Mouse (Mus musculus) embryonic facial prominence, embryonic 15.5 days (tissue): ENCODE data around the gene D2hgdh. TPM values are rescaled to one million over a fixed set of nuclear protein-coding genes. Genes with fewer than 3 reads are reported as not detected.
A peak's percentile ranks its signal among the peaks of the same experiment; 100 is the strongest.

Experiments used
- ATAC-seq: fragments of 200-750 bp; cut with Nextera tagmentation; 2 replicates; pipeline ENCODE4 v1.8.0; 2017; ENCODE audit warnings: low read depth, moderate TSS enrichment; ENCODE audit not compliant: insufficient number of reproducible peaks, low FRiP score, low TSS enrichment
- H3K27ac ChIP-seq: fragments of 300-500 bp; sonication (generic); replicated peaks from 2 replicates; pipeline ENCODE4 v1.5.1; 2015; ENCODE audit warnings: mild to moderate bottlenecking, inconsistent platforms
- H3K27me3 ChIP-seq: fragments of 300-500 bp; sonication (generic); 2 replicates; pipeline ENCODE4 v1.6.1; 2015; ENCODE audit warnings: inconsistent platforms
- H3K36me3 ChIP-seq: fragments of 300-500 bp; sonication (generic); 2 replicates; pipeline ENCODE4 v1.6.1; 2015; ENCODE audit warnings: mild to moderate bottlenecking, inconsistent platforms
- H3K4me1 ChIP-seq: fragments of 300-500 bp; sonication (generic); 2 replicates; pipeline ENCODE4 v1.6.1; 2015; ENCODE audit warnings: inconsistent platforms
- H3K4me2 ChIP-seq: fragments of 300-500 bp; sonication (generic); replicated peaks from 2 replicates; pipeline ENCODE4 v1.6.1; 2015; ENCODE audit warnings: mild to moderate bottlenecking, inconsistent platforms
- H3K4me3 ChIP-seq: fragments of 300-500 bp; sonication (generic); replicated peaks from 2 replicates; pipeline ENCODE4 v1.5.1; 2015; ENCODE audit warnings: mild to moderate bottlenecking, inconsistent platforms
- H3K9ac ChIP-seq: fragments of 300-500 bp; sonication (generic); 2 replicates; pipeline ENCODE4 v1.6.1; 2015; ENCODE audit warnings: inconsistent platforms
- H3K9me3 ChIP-seq: fragments of 300-500 bp; sonication (generic); replicated peaks from 2 replicates; pipeline ENCODE4 v1.6.1; 2016; ENCODE audit warnings: inconsistent platforms
- WGBS: fragments of 180-500 bp; shearing (Covaris S2); methylation state at CpG from one replicate; pipeline ENCODE4 v1.1.7; 2015; 5-methylcytosine and 5-hydroxymethylcytosine counted together
- polyA plus RNA-seq: library from polyadenylated mRNA; unstranded; fragments of >200 nt; fragmentation: Nextera tagmentation; extraction: Ambion mirVana; gene quantifications from 2 replicates; pipeline ENCODE4 v1.2.1, GENCODE M21; 2015

Gene D2hgdh
- polyA plus RNA-seq, 1 experiment from 2014 or later: 18.8 TPM

- no peak for ATAC-seq
- no peak overlapping the region for H3K4me3 ChIP-seq
- 53% methylated on average over 5 of the region's 5 CpGs for WGBS
- 0 out of 2 replicates have a peak overlapping the region, but pooled peaks have one; percentile 93 for H3K4me2 ChIP-seq
- H3K9ac ChIP-seq: no peak overlapping the region
- H3K4me1 ChIP-seq: peaks cover 41% of the 10 kb centered on the region
- H3K27me3 ChIP-seq: no peaks in the 10 kb centered on the region
- H3K9me3 ChIP-seq: no peaks in the 10 kb centered on the region
- peaks cover 40% of the 10 kb centered on the region for H3K36me3 ChIP-seq
- H3K27ac ChIP-seq: no peak overlapping the region
Measured at GRCm38 (mm10) chr1:93805221-93805951, 19.3 kb upstream of the D2hgdh start.

GRCm38 (mm10) chr1:93808871-93809270, 15.8 kb upstream of the D2hgdh start:
- H3K36me3 ChIP-seq: peaks cover 70% of the 10 kb centered on the region
- no peaks in the 10 kb centered on the region for H3K27me3 ChIP-seq
- H3K9ac ChIP-seq: no peak overlapping the region
- no peak overlapping the region for H3K27ac ChIP-seq
- no peak for ATAC-seq
- 95% methylated on average over 4 of the region's 4 CpGs for WGBS
- H3K4me2 ChIP-seq: no peak overlapping the region
- H3K4me3 ChIP-seq: no peak overlapping the region
- H3K9me3 ChIP-seq: no peaks in the 10 kb centered on the region
- peaks cover 18% of the 10 kb centered on the region for H3K4me1 ChIP-seq

GRCm38 (mm10) chr1:93810011-93810410, 14.7 kb upstream of the D2hgdh start:
- no peak for ATAC-seq
- peaks cover 81% of the 10 kb centered on the region for H3K36me3 ChIP-seq

DNA sequence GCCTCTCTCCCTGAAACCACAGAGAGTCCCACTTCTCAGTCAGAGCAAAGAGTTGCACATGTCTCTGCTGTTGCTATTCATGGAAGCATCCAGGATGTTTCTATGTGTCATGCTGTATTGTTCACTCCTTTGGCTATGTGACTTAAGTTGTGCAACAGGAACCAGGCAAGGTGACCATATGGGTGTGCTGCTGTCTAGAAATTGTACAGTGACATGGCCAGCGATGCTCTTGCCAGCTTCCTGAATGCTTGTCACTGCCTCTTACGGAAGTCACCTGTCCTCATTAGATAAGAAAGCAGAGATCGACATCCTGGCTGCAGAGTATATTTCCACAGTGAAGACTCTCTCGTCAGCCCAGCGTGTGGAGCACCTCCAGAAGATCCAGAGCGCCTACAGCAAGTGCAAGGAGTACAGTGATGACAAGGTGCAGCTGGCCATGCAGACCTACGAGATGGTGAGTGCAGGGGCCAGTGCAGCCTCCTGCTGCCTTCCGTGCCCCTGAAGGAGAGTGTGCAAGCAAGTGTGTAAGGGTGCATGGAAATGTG, 13.1 kb upstream of the D2hgdh start:
- no peak overlapping the region for H3K9ac ChIP-seq
- 91% methylated on average over 8 of the region's 8 CpGs for WGBS
- H3K4me3 ChIP-seq: no peak overlapping the region
- peaks cover 87% of the 10 kb centered on the region for H3K36me3 ChIP-seq
- no peak overlapping the region for H3K27ac ChIP-seq
- H3K9me3 ChIP-seq: no peaks in the 10 kb centered on the region
- no peak overlapping the region for H3K4me2 ChIP-seq
- no peaks in the 10 kb centered on the region for H3K27me3 ChIP-seq
- H3K4me1 ChIP-seq: no peaks in the 10 kb centered on the region
- ATAC-seq: no peak

More at GRCm38 (mm10) chr1:93810011-93810410, 14.7 kb upstream of the D2hgdh start:
- no peaks in the 10 kb centered on the region for H3K27me3 ChIP-seq
- H3K9ac ChIP-seq: no peak overlapping the region
- WGBS: 95% methylated on average over 3 of the region's 3 CpGs
- no peaks in the 10 kb centered on the region for H3K9me3 ChIP-seq
- no peak overlapping the region for H3K4me3 ChIP-seq
- H3K4me2 ChIP-seq: no peak overlapping the region
- no peak overlapping the region for H3K27ac ChIP-seq
- peaks cover 10% of the 10 kb centered on the region for H3K4me1 ChIP-seq

- Histone ChIP-seq H3K27ac (no peak overlapping the region), H3K36me3 (peaks cover 86% of the 10 kb centered on the region), H3K4me3 (no peak overlapping the region), H3K4me2 (no peak overlapping the region), H3K27me3 (no peaks in the 10 kb centered on the region), H3K9ac (no peak overlapping the region), H3K4me1 (no peaks in the 10 kb centered on the region), H3K9me3 (no peaks in the 10 kb centered on the region)
- 93% methylated on average over 8 of the region's 8 CpGs for WGBS
- no peak for ATAC-seq
Measured at GRCm38 (mm10) chr1:93817823-93818532, 6.7 kb upstream of the D2hgdh start.

DNA sequence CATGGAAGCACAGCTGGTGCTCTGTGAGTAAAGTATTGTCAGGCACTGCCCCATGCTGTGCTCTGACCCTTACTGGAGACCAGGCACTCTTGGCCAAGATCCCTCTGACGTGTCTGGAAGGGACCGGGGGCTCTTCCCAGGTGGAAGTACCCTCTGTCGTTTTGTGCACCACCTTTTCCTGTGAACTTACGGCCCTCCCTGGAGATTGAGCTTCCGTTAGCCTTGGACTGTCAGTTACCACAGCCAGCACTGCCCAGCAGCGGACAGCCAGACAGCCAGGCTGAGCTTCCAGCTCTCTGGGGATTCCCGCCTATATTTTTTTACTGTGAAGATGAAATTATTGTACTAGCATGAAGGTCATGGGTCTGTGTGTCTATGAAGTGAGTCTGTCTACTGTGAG, 6.0 kb upstream of the D2hgdh start:
- 89% methylated on average over 7 of the region's 7 CpGs for WGBS
- Histone ChIP-seq H3K4me3 (no peak overlapping the region), H3K4me2 (no peak overlapping the region), H3K4me1 (no peaks in the 10 kb centered on the region), H3K9me3 (no peaks in the 10 kb centered on the region), H3K9ac (no peak overlapping the region), H3K27ac (no peak overlapping the region), H3K27me3 (no peaks in the 10 kb centered on the region), H3K36me3 (peaks cover 78% of the 10 kb centered on the region)
- no peak for ATAC-seq

GRCm38 (mm10) chr1:93823796-93824495, 763 bp upstream of the D2hgdh start:
- Histone ChIP-seq H3K4me3 (peak overlapping the region; percentile 60; the same call in 1 of the 2 replicates), H3K4me1 (peaks cover 13% of the 10 kb centered on the region), H3K27ac (peak overlapping the region; percentile 98), H3K36me3 (peaks cover 26% of the 10 kb centered on the region), H3K27me3 (no peaks in the 10 kb centered on the region), H3K4me2 (peak overlapping the region; percentile 81), H3K9me3 (no peaks in the 10 kb centered on the region), H3K9ac (no peak overlapping the region)
- no peak for ATAC-seq
- WGBS: 72% methylated on average over 3 of the region's 3 CpGs

DNA sequence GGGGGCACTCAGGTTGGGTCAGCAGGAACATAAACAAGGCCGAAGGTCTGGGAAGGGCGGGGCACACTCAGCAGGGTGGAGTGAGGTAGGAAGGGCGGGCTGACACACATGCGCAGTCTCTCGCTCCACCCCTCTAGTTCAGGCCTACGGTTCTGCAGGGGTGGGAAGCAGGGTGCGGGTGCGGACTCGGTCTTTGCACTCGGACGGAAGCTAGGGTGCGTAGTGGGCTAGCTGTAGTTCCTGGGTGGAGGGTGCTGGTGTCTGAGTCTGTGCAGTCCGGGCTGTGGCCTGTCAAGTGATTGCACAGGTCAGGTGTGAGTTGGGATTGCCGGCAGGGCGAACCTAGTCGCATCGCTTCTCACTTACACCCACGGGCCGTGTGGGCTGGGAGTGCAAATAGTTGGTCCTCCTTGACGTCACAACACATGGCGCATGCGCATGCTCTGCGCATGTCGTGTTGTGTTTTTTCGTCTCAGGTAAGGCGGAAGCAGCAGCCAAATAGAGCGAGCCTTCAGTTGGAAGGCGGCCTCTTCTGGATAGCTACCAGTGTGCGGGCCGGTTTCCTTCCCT, 481 bp downstream of the D2hgdh start:
- Histone ChIP-seq H3K4me2 (peak overlapping the region; percentile 81), H3K9me3 (no peaks in the 10 kb centered on the region), H3K27ac (peak overlapping the region; percentile 98), H3K9ac (peak overlapping the region; percentile 51), H3K4me3 (peak overlapping the region; percentile 60), H3K36me3 (peaks cover 17% of the 10 kb centered on the region; the same call in 1 of the 2 replicates), H3K27me3 (no peaks in the 10 kb centered on the region), H3K4me1 (peaks cover 13% of the 10 kb centered on the region)
- under 1% methylated on average over 30 of the region's 30 CpGs for WGBS
- ATAC-seq: peak; percentile 96

GRCm38 (mm10) chr1:93825771-93826539, 1.2 kb downstream of the D2hgdh start:
- H3K4me2 ChIP-seq: peak overlapping the region; percentile 81
- H3K4me3 ChIP-seq: peak overlapping the region; percentile 60
- H3K4me1 ChIP-seq: peaks cover 13% of the 10 kb centered on the region
- no peaks in the 10 kb centered on the region for H3K27me3 ChIP-seq
- H3K9me3 ChIP-seq: no peaks in the 10 kb centered on the region
- H3K27ac ChIP-seq: peak overlapping the region; percentile 98
- H3K36me3 ChIP-seq: 0 out of 2 replicates have a peak, but pooled peaks cover 10% of the 10 kb centered on the region
- ATAC-seq: no peak
- 39% methylated on average over 27 of the region's 27 CpGs for WGBS
- H3K9ac ChIP-seq: peak overlapping the region; percentile 51

- H3K4me3 ChIP-seq: peak overlapping the region; percentile 60; the same call in 1 of the 2 replicates
- H3K4me2 ChIP-seq: peak overlapping the region; percentile 81
- peaks cover 13% of the 10 kb centered on the region for H3K4me1 ChIP-seq
- 0 out of 2 replicates have a peak, but pooled peaks cover 4% of the 10 kb centered on the region for H3K36me3 ChIP-seq
- H3K9me3 ChIP-seq: no peaks in the 10 kb centered on the region
- no peaks in the 10 kb centered on the region for H3K27me3 ChIP-seq
- ATAC-seq: no peak
- 92% methylated on average over 9 of the region's 9 CpGs for WGBS
- no peak overlapping the region for H3K27ac ChIP-seq
- no peak overlapping the region for H3K9ac ChIP-seq
Measured at GRCm38 (mm10) chr1:93826540-93826835, 1.8 kb downstream of the D2hgdh start.
